ENCODE assay signal across 8 mouse cellular contexts in the genomic region with DNA sequence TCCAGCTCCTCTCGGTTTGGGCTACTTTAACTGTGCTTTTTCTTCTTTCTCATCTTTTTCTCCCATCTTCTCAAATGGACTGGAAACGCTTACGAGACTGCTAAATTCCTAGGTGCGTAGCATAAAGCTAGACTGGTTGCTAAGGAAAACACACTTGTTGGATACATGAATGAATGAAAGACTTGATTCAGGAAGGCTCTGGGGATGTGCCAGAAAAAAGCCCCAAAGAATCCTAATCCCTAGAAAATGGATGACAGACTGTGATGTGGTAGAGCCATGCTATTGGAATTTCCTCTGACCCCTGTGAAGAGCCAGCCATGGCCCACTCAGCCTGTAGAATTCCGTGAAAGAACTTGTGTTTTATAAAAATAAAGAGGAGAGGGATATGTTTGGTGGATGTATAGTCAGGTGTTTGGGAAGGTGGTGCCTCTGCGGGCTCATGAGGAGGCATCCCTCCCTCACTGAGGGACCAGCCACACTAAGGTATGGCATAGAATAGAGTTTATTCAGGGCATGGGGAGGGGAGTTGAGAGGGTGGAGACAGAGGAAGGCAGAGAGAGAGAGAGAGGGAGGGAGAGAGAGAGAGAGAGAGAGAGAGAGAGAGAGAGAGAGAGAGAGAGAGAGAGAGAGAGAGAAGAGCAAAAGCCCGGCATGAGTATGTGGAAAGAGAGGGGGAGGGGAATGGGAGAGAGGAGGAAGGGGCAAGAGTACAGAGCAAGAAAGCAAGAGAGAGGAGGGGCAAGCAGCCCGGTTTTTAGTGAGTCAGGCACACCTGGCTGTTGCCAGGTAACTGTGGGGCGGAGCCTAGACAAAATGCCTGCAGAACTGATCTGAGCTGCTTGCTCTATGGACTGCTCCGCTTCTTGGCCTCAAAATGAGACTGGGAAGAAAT. TPM values are rescaled to one million over a fixed set of nuclear protein-coding genes. Genes with fewer than 3 reads are reported as not detected.
DNase-seq lines count a peak whose midpoint lies in the region; ATAC-seq lines count a peak whose summit lies in the region.

No protein-coding gene starts in this region.

- no peak overlapping the region for H3K27ac ChIP-seq in heart, embryonic 14.5 days (replicated peaks in 1 of 2; ENCODE audit: control insufficient read depth in 1 of 2, insufficient read depth in 1 of 2, low read depth in 2 of 2, low read length in 2 of 2)
- no peak overlapping the region for H3K27ac ChIP-seq in embryonic facial prominence, embryonic 13.5 days
- no peak overlapping the region for H3K27ac ChIP-seq in kidney, embryonic 14.5 days (ENCODE audit: low read depth, low read length)
- no peak overlapping the region for H3K27ac ChIP-seq in midbrain, embryonic 12.5 days (replicated peaks)

- 0 out of 2 replicates have a peak overlapping the region, but pooled peaks have one; percentile 19 for H3K4me2 ChIP-seq in heart, embryonic 14.5 days (ENCODE audit: low read length)
- peak overlapping the region; percentile 35 for H3K4me2 ChIP-seq in embryonic facial prominence, embryonic 13.5 days
- peak overlapping the region; percentile 15; the same call in 1 of the 2 replicates for H3K4me2 ChIP-seq in kidney, embryonic 14.5 days (replicated peaks; ENCODE audit: low read depth, low read length)
- H3K4me2 ChIP-seq in midbrain, embryonic 12.5 days (replicated peaks): peak overlapping the region; percentile 21; the same call in 1 of the 2 replicates

- no peak for DNase-seq in heart, adult 8-10 months (ENCODE audit: low spot score)
- no peak for DNase-seq in ovary, postnatal 36 days (ENCODE audit: low spot score)
- no peak for DNase-seq in left cerebral cortex, adult 8-10 months (ENCODE audit: low spot score in 2 of 2)
- no peak for DNase-seq in left cerebral cortex, postnatal 25 days (ENCODE audit: low spot score in 2 of 2)

- no peaks in the 10 kb centered on the region for H3K36me3 ChIP-seq in heart, embryonic 14.5 days (ENCODE audit: control insufficient read depth, insufficient read depth, low read length)
- H3K36me3 ChIP-seq in embryonic facial prominence, embryonic 13.5 days: no peaks in the 10 kb centered on the region
- H3K36me3 ChIP-seq in kidney, embryonic 14.5 days (ENCODE audit: control insufficient read depth, insufficient read depth, low read length): no peaks in the 10 kb centered on the region
- no peaks in the 10 kb centered on the region for H3K36me3 ChIP-seq in midbrain, embryonic 12.5 days

- WGBS in heart, embryonic 14.5 days: 43% methylated on average over 10 of the region's 10 CpGs
- 28% methylated on average over 10 of the region's 10 CpGs for WGBS in embryonic facial prominence, embryonic 13.5 days
- WGBS in kidney, embryonic 14.5 days: 43% methylated on average over 10 of the region's 10 CpGs
- WGBS in midbrain, embryonic 12.5 days: 9% methylated on average over 10 of the region's 10 CpGs

- H3K27me3 ChIP-seq in heart, embryonic 14.5 days (ENCODE audit: control insufficient read depth, insufficient read depth, low read length): no peaks in the 10 kb centered on the region
- no peaks in the 10 kb centered on the region for H3K27me3 ChIP-seq in embryonic facial prominence, embryonic 13.5 days
- no peaks in the 10 kb centered on the region for H3K27me3 ChIP-seq in kidney, embryonic 14.5 days (ENCODE audit: control insufficient read depth, insufficient read depth, low read length)
- H3K27me3 ChIP-seq in midbrain, embryonic 12.5 days: no peaks in the 10 kb centered on the region

- no peak overlapping the region for H3K4me3 ChIP-seq in heart, embryonic 14.5 days (ENCODE audit: control insufficient read depth in 1 of 2, insufficient read depth in 1 of 2, low read depth in 1 of 2, low read length in 2 of 2)
- no peak overlapping the region for H3K4me3 ChIP-seq in embryonic facial prominence, embryonic 13.5 days
- no peak overlapping the region for H3K4me3 ChIP-seq in kidney, embryonic 14.5 days (ENCODE audit: low read length)
- no peak overlapping the region for H3K4me3 ChIP-seq in midbrain, embryonic 12.5 days

- ATAC-seq in heart, embryonic 14.5 days (ENCODE audit: insufficient number of reproducible peaks, insufficient read depth, low FRiP score, low read depth): no peak
- ATAC-seq in embryonic facial prominence, embryonic 13.5 days (ENCODE audit: insufficient number of reproducible peaks, insufficient read depth, low FRiP score, low TSS enrichment, low read depth): peak; percentile 72
- peak; percentile 52 for ATAC-seq in kidney, embryonic 14.5 days (ENCODE audit: low FRiP score, low TSS enrichment)
- ATAC-seq in midbrain, embryonic 12.5 days (ENCODE audit: low FRiP score, low read depth): peak; percentile 62

- H3K9ac ChIP-seq in heart, embryonic 14.5 days (ENCODE audit: low read length): 0 out of 2 replicates have a peak overlapping the region, but pooled peaks have one; percentile 5
- no peak overlapping the region for H3K9ac ChIP-seq in embryonic facial prominence, embryonic 13.5 days
- no peak overlapping the region for H3K9ac ChIP-seq in kidney, embryonic 14.5 days (ENCODE audit: low read depth, low read length)
- H3K9ac ChIP-seq in midbrain, embryonic 12.5 days (replicated peaks): no peak overlapping the region

- intact Hi-C loops in left cerebral cortex, postnatal 25 days (cut with DNase I): no loop called here

- H3K4me1 ChIP-seq in heart, embryonic 14.5 days (ENCODE audit: control insufficient read depth in 2 of 2, insufficient read depth in 2 of 2, low read length in 2 of 2): peaks cover 5 to 6% of the 10 kb centered on the region in 2 experiments; a peak in 3 of 4 replicates
- peaks cover 12% of the 10 kb centered on the region for H3K4me1 ChIP-seq in embryonic facial prominence, embryonic 13.5 days
- H3K4me1 ChIP-seq in kidney, embryonic 14.5 days (ENCODE audit: control insufficient read depth, insufficient read depth, low read length): peaks cover 4% of the 10 kb centered on the region; the same call in 1 of the 2 replicates
- peaks cover 16% of the 10 kb centered on the region for H3K4me1 ChIP-seq in midbrain, embryonic 12.5 days

- no peaks in the 10 kb centered on the region for H3K9me3 ChIP-seq in heart, embryonic 14.5 days (ENCODE audit: control insufficient read depth, low read length)
- no peaks in the 10 kb centered on the region for H3K9me3 ChIP-seq in embryonic facial prominence, embryonic 13.5 days
- H3K9me3 ChIP-seq in kidney, embryonic 14.5 days (ENCODE audit: control insufficient read depth, low read length): no peaks in the 10 kb centered on the region
- no peaks in the 10 kb centered on the region for H3K9me3 ChIP-seq in midbrain, embryonic 12.5 days

RNA-seq across cellular contexts. Expression of a gene that starts 8.2 kb away (rescaled TPM):
- 4.3 and 4.5 TPM in 2 replicates for polyA plus RNA-seq in heart, embryonic 14.5 days (2014; fragmentation: Nextera tagmentation; extraction: Ambion mirVana)
- 10 to 100 TPM; 12.9 to 23.2 (median 16.2) TPM for total RNA-seq in heart, adult 8-10 months (2022)
- polyA plus RNA-seq in embryonic facial prominence, embryonic 13.5 days (2015; fragmentation: Nextera tagmentation; extraction: Ambion mirVana): 3.8 and 4.7 TPM in 2 replicates
- 4.4 and 6.9 TPM in 2 replicates for polyA plus RNA-seq in kidney, embryonic 14.5 days (2014; fragmentation: Nextera tagmentation; extraction: Ambion mirVana)
- 7.0 and 7.4 TPM in 2 replicates for polyA plus RNA-seq in midbrain, embryonic 12.5 days (2016; fragmentation: Nextera tagmentation; extraction: Ambion mirVana)
- 10 to 100 TPM; 18.4 to 25.9 (median 21.7) TPM for total RNA-seq in left cerebral cortex, adult 8-10 months (2022)
- total RNA-seq in left cerebral cortex, postnatal 25 days (2021): 10 to 100 TPM; 15.9 to 19.8 TPM

RNA-seq across cellular contexts. Expression of a gene that starts 15.3 kb away (rescaled TPM):
- 95.6 and 95.7 TPM in 2 replicates for polyA plus RNA-seq in heart, embryonic 14.5 days (2014; fragmentation: Nextera tagmentation; extraction: Ambion mirVana)
- total RNA-seq in heart, adult 8-10 months (2022): 10 to 100 TPM; 37.7 to 45.5 (median 41.7) TPM
- 185 and 187 TPM in 2 replicates for polyA plus RNA-seq in embryonic facial prominence, embryonic 13.5 days (2015; fragmentation: Nextera tagmentation; extraction: Ambion mirVana)
- polyA plus RNA-seq in kidney, embryonic 14.5 days (2014; fragmentation: Nextera tagmentation; extraction: Ambion mirVana): 164 and 189 TPM in 2 replicates
- 162 and 170 TPM in 2 replicates for polyA plus RNA-seq in midbrain, embryonic 12.5 days (2016; fragmentation: Nextera tagmentation; extraction: Ambion mirVana)
- 10 to 100 TPM; 60.5 to 75.1 (median 64.0) TPM for total RNA-seq in left cerebral cortex, adult 8-10 months (2022)
- total RNA-seq in left cerebral cortex, postnatal 25 days (2021): 10 to 100 TPM; 66.5 to 72.3 TPM

RNA-seq across cellular contexts. Expression of a gene that starts 53.1 kb away (rescaled TPM):
- polyA plus RNA-seq in heart, embryonic 14.5 days (2014; fragmentation: Nextera tagmentation; extraction: Ambion mirVana): 25.1 and 26.1 TPM in 2 replicates
- 1 to 10 TPM; 1.6 to 1.7 (median 1.6) TPM for total RNA-seq in heart, adult 8-10 months (2022)
- 42.4 and 46.9 TPM in 2 replicates for polyA plus RNA-seq in embryonic facial prominence, embryonic 13.5 days (2015; fragmentation: Nextera tagmentation; extraction: Ambion mirVana)
- 30.9 and 35.6 TPM in 2 replicates for polyA plus RNA-seq in kidney, embryonic 14.5 days (2014; fragmentation: Nextera tagmentation; extraction: Ambion mirVana)
- polyA plus RNA-seq in midbrain, embryonic 12.5 days (2016; fragmentation: Nextera tagmentation; extraction: Ambion mirVana): 17.8 and 21.3 TPM in 2 replicates
- total RNA-seq in left cerebral cortex, adult 8-10 months (2022): 1 to 10 TPM; 1.1 to 1.4 (median 1.2) TPM
- total RNA-seq in left cerebral cortex, postnatal 25 days (2021): 1 to 10 TPM; 1.4 TPM

RNA-seq across cellular contexts. Expression of a gene that starts 53.5 kb away (rescaled TPM):
- polyA plus RNA-seq in heart, embryonic 14.5 days (2014; fragmentation: Nextera tagmentation; extraction: Ambion mirVana): 189 and 203 TPM in 2 replicates
- 100 to 1,000 TPM; 563 to 663 (median 598) TPM for total RNA-seq in heart, adult 8-10 months (2022)
- polyA plus RNA-seq in embryonic facial prominence, embryonic 13.5 days (2015; fragmentation: Nextera tagmentation; extraction: Ambion mirVana): 50.9 and 52.3 TPM in 2 replicates
- polyA plus RNA-seq in kidney, embryonic 14.5 days (2014; fragmentation: Nextera tagmentation; extraction: Ambion mirVana): 47.0 and 60.9 TPM in 2 replicates
- 45.2 and 48.2 TPM in 2 replicates for polyA plus RNA-seq in midbrain, embryonic 12.5 days (2016; fragmentation: Nextera tagmentation; extraction: Ambion mirVana)
- 10 to 100 TPM; 23.1 to 28.2 (median 25.4) TPM for total RNA-seq in left cerebral cortex, adult 8-10 months (2022)
- total RNA-seq in left cerebral cortex, postnatal 25 days (2021): 10 to 100 TPM; 23.2 to 24.0 TPM
